Mouse (Mus musculus) brown adipose tissue, adult 24 weeks (tissue): ENCODE results near the gene Spcs1. TPM values are rescaled to one million over a fixed set of nuclear protein-coding genes. Genes with fewer than 3 reads are reported as not detected.

Source experiments
- H3K27ac ChIP-seq: fragments of 200-500 bp; replicated peaks from 2 replicates; pipeline ENCODE4 v1.5.1; 2012; ENCODE audit warnings: low read depth, mild to moderate bottlenecking, low read length
- H3K4me1 ChIP-seq: fragments of 200-500 bp; 2 replicates; pipeline ENCODE4 v1.6.1; 2012; ENCODE audit warnings: low read length, mixed read lengths; ENCODE audit not compliant: control insufficient read depth, insufficient read depth, insufficient read length
- H3K4me3 ChIP-seq: fragments of 200-500 bp; 2 replicates; pipeline ENCODE4 v1.5.1; 2012; ENCODE audit warnings: low read depth, mild to moderate bottlenecking, low read length, moderate library complexity; ENCODE audit not compliant: insufficient read depth
- polyA plus RNA-seq: library from polyadenylated mRNA; stranded (reverse); fragments of >200 nt; gene quantifications from 2 replicates; pipeline ENCODE4 v1.2.4, GENCODE M21; 2012; ENCODE audit not compliant: missing spikeins, insufficient read depth, insufficient read length

The Spcs1 gene
- polyA plus RNA-seq, 1 experiment = 202 TPM

GRCm38 (mm10) chr14:31000356-31000755, 1.1 kb downstream of the Spcs1 start:
- no peak overlapping the region for H3K27ac ChIP-seq
- peaks cover 3% of the 10 kb centered on the region for H3K4me1 ChIP-seq
- peak overlapping the region; percentile 82 for H3K4me3 ChIP-seq

- H3K27ac ChIP-seq = no peak overlapping the region
- no peaks in the 10 kb centered on the region for H3K4me1 ChIP-seq
- no peak overlapping the region for H3K4me3 ChIP-seq
Observed at GRCm38 (mm10) chr14:30996417-30996816, 5.1 kb downstream of the Spcs1 start.

DNA sequence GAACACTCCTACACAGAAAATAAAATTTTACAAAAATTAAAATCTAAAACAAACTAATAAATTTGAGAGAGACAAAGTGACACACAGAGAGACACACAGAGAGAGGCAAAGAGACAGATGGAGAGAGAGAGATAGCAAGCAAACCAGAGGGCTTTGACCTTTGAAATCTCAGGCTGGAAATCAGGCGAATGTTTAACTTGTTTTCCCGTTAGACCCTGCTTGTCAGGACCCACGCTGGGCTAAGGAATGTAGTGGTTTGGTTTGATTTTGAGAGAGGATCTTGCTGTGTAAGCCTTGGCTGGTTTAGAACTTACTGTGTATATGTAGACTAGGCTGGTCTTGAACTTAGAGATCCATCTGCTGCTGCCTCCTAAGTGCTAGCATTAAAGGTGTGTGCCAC, 25.2 kb downstream of the Spcs1 start:
- H3K4me1 ChIP-seq = no peaks in the 10 kb centered on the region
- H3K27ac ChIP-seq = no peak overlapping the region
- H3K4me3 ChIP-seq = no peak overlapping the region

DNA sequence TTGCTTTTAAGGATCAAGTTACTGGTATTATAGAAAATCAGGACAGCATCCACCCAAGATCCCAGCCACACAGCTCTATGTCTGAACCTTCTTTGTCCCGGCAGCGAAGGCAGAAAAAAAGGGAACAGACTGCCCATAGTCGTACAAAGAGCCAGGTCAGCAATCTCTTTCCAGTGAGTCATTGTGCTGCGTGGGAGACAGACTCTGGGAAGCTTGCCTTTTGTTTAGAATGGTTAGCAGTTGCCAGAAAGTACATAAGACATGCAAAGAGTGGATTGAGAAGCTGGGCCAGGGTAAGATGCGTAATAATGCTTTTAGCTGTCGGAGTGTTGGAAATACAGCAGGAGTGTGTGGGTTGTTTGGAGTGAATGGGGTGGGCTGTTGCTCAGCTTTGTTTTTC, 27.3 kb downstream of the Spcs1 start:
- no peak overlapping the region for H3K4me3 ChIP-seq
- H3K4me1 ChIP-seq = no peaks in the 10 kb centered on the region
- no peak overlapping the region for H3K27ac ChIP-seq

GRCm38 (mm10) chr14:30960366-30960765, 41.1 kb downstream of the Spcs1 start:
- no peak overlapping the region for H3K4me3 ChIP-seq
- H3K27ac ChIP-seq = no peak overlapping the region

DNA sequence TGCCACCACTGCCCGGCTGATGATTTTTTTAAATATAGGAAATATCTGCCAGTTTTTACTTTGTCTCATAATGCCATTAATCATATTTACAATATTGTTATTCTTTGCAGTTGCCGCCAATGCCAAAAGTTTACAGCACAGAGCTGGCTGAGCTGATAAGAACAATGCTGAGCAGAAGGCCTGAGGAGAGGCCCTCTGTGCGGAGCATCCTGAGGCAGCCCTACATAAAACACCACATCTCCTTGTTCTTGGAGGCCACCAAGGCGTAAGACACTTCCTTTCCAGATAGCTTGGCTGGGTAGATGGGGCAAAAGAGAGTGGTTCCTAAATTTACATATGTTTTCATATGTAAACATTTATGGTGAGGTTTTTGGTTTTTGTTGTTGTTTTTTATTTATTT, 42.4 kb downstream of the Spcs1 start:
- Histone ChIP-seq H3K27ac (no peak overlapping the region), H3K4me3 (no peak overlapping the region), H3K4me1 (no peaks in the 10 kb centered on the region)

More at GRCm38 (mm10) chr14:30960366-30960765, 41.1 kb downstream of the Spcs1 start:
- H3K4me1 ChIP-seq = no peaks in the 10 kb centered on the region

GRCm38 (mm10) chr14:30958517-30958916, 43.0 kb downstream of the Spcs1 start:
- Histone ChIP-seq H3K4me3 (no peak overlapping the region), H3K27ac (no peak overlapping the region), H3K4me1 (no peaks in the 10 kb centered on the region)

GRCm38 (mm10) chr14:30951154-30951825, 50.2 kb downstream of the Spcs1 start, which contains the start of gene Nek4:
Gene Nek4, plus strand, starts transcription at chr14:30951377.
- peak within 1 kb of the TSS; percentile 97 for H3K4me3 ChIP-seq
- peak within 1 kb of the TSS; percentile 68 for H3K27ac ChIP-seq
- peaks cover 6% of the 10 kb centered on the region; the same call in 1 of the 2 replicates for H3K4me1 ChIP-seq

- no peak overlapping the region for H3K27ac ChIP-seq
Observed at GRCm38 (mm10) chr14:30949986-30950385, 51.5 kb downstream of the Spcs1 start.

More at GRCm38 (mm10) chr14:30949986-30950385, 51.5 kb downstream of the Spcs1 start:
- Histone ChIP-seq H3K4me1 (peaks cover 6% of the 10 kb centered on the region; the same call in 1 of the 2 replicates), H3K4me3 (no peak overlapping the region)

Other genes starting within 250 kb of the Spcs1 start
- gene Tmem110, start 176.1 kb downstream of the Spcs1 start, polyA plus RNA-seq = 37.1 and 40.5 TPM in 2 replicates
- gene Mustn1, start 122.5 kb downstream of the Spcs1 start, polyA plus RNA-seq = 6.8 and 12.9 TPM in 2 replicates
- gene Itih4, start 115.2 kb downstream of the Spcs1 start, polyA plus RNA-seq = 0.96 and 1.3 TPM in 2 replicates
- gene Itih3, start 77.9 kb downstream of the Spcs1 start, polyA plus RNA-seq = 0.55 TPM in 1 of 2 replicates, not detected in the other
- 0.55 TPM in 1 of 2 replicates, not detected in the other for gene Itih1, start 58.4 kb downstream of the Spcs1 start, polyA plus RNA-seq
- gene Nek4, start 50.3 kb downstream of the Spcs1 start, polyA plus RNA-seq = 4.9 and 5.0 TPM in 2 replicates
- gene Glt8d1, start 272 bp downstream of the Spcs1 start, polyA plus RNA-seq = 12.4 and 13.8 TPM in 2 replicates
- 12.9 and 19.0 TPM in 2 replicates for gene Pbrm1, start 17.5 kb upstream of the Spcs1 start, polyA plus RNA-seq
- 25.5 and 43.9 TPM in 2 replicates for gene Gnl3, start 17.5 kb upstream of the Spcs1 start, polyA plus RNA-seq
- gene Smim4, start 127.3 kb upstream of the Spcs1 start, polyA plus RNA-seq = 119 and 175 TPM in 2 replicates
- 2.5 and 4.0 TPM in 2 replicates for gene Nt5dc2, start 129.4 kb upstream of the Spcs1 start, polyA plus RNA-seq
- gene Stab1, start 167.0 kb upstream of the Spcs1 start, polyA plus RNA-seq = 25.2 and 28.0 TPM in 2 replicates
- 17.2 and 24.4 TPM in 2 replicates for gene Tnnc1, start 206.6 kb upstream of the Spcs1 start, polyA plus RNA-seq
- 83.6 and 84.5 TPM in 2 replicates for gene Nisch, start 215.3 kb upstream of the Spcs1 start, polyA plus RNA-seq
- gene Sema3g, start 216.2 kb upstream of the Spcs1 start, polyA plus RNA-seq = 5.4 and 10.5 TPM in 2 replicates
- 7.3 and 9.9 TPM in 2 replicates for gene Phf7, start 249.6 kb upstream of the Spcs1 start, polyA plus RNA-seq
- gene Bap1, start 249.8 kb upstream of the Spcs1 start, polyA plus RNA-seq = 17.8 and 22.0 TPM in 2 replicates